Mouse (Mus musculus) liver, embryonic 15.5 days (tissue): ENCODE measurements around the gene Frmpd4. TPM values are rescaled to one million over a fixed set of nuclear protein-coding genes. Genes with fewer than 3 reads are reported as not detected.

Experiments used
- ATAC-seq: fragments of 200-750 bp; cut with Nextera tagmentation; 2 replicates; pipeline ENCODE4 v1.8.0; 2017; ENCODE audit warnings: moderate number of reproducible peaks, mild to moderate bottlenecking, moderate library complexity; ENCODE audit not compliant: insufficient read depth
- H3K27ac ChIP-seq: fragments of 300-500 bp; sonication (generic); replicated peaks from 2 replicates; pipeline ENCODE4 v1.5.1; 2015; ENCODE audit warnings: mild to moderate bottlenecking, inconsistent platforms
- H3K27me3 ChIP-seq: fragments of 300-500 bp; sonication (generic); 2 replicates; pipeline ENCODE4 v1.6.1; 2015; ENCODE audit warnings: mild to moderate bottlenecking, inconsistent platforms
- H3K36me3 ChIP-seq: fragments of 300-500 bp; sonication (generic); replicated peaks from 2 replicates; pipeline ENCODE4 v1.6.1; 2015; ENCODE audit warnings: moderate library complexity, mild to moderate bottlenecking, inconsistent platforms
- H3K4me1 ChIP-seq: fragments of 300-500 bp; sonication (generic); replicated peaks from 2 replicates; pipeline ENCODE4 v1.6.1; 2015; ENCODE audit warnings: inconsistent platforms
- H3K4me2 ChIP-seq: fragments of 300-500 bp; sonication (generic); 2 replicates; pipeline ENCODE4 v1.6.1; 2015; ENCODE audit warnings: moderate library complexity, mild to moderate bottlenecking, inconsistent platforms
- H3K4me3 ChIP-seq: fragments of 300-500 bp; sonication (generic); replicated peaks from 2 replicates; pipeline ENCODE4 v1.5.1; 2015; ENCODE audit warnings: mild to moderate bottlenecking, inconsistent platforms
- H3K9ac ChIP-seq: fragments of 300-500 bp; sonication (generic); 2 replicates; pipeline ENCODE4 v1.6.1; 2015; ENCODE audit warnings: moderate library complexity, mild to moderate bottlenecking, inconsistent platforms
- H3K9me3 ChIP-seq: fragments of 300-500 bp; sonication (generic); replicated peaks from 2 replicates; pipeline ENCODE4 v1.6.1; 2016; ENCODE audit warnings: inconsistent platforms
- WGBS: fragments of 180-500 bp; shearing (Covaris S2); methylation state at CpG from one replicate; pipeline ENCODE4 v1.1.7; 2015; ENCODE audit warnings: mixed read lengths; ENCODE audit not compliant: insufficient replicate concordance; 5-methylcytosine and 5-hydroxymethylcytosine counted together
- polyA plus RNA-seq: library from polyadenylated mRNA; unstranded; fragments of >200 nt; fragmentation: Nextera tagmentation; extraction: Ambion mirVana; gene quantifications from 2 replicates; pipeline ENCODE4 v1.2.1, GENCODE M21; 2015

Gene Frmpd4
- not detected in 2 replicates for polyA plus RNA-seq

DNA sequence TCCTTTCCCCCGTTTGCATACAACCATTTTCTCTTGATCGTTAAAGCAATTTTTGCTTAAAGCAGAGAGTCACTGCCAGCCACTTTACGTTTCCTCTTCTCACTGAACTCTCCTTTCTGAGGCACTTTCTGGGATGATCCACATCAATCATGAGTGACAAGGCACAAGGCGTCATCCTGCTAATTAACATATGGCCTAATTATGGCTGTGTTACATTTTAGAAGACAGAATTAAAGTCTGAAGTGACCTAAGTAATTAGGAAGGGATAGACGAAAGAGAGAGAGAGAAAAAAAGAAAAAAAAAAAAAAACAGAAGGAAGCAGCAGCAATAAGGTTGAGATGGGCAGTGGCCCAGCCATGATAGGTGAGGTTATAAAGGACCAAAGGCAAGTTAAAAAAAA is at the start of gene Frmpd4:
Gene Frmpd4, minus strand, starts transcription at position 101 of the 400 bp plus-strand sequence.
- Histone ChIP-seq H3K9me3 (no peaks in the 10 kb centered on the region), H3K27me3 (no peaks in the 10 kb centered on the region), H3K4me3 (no peak within 1 kb of the TSS), H3K4me2 (no peak within 1 kb of the TSS), H3K9ac (no peak within 1 kb of the TSS), H3K36me3 (no peaks in the 10 kb centered on the region), H3K27ac (no peak within 1 kb of the TSS), H3K4me1 (no peaks in the 10 kb centered on the region)
- no peak for ATAC-seq
- WGBS: 51% methylated on average over 5 of the region's 5 CpGs

- Histone ChIP-seq H3K27me3 (no peaks in the 10 kb centered on the region), H3K4me1 (no peaks in the 10 kb centered on the region), H3K9ac (no peak overlapping the region), H3K27ac (no peak overlapping the region), H3K9me3 (no peaks in the 10 kb centered on the region), H3K4me3 (no peak overlapping the region), H3K4me2 (no peak overlapping the region), H3K36me3 (no peaks in the 10 kb centered on the region)
- WGBS: 61% methylated on average over 5 of the region's 5 CpGs
- ATAC-seq: no peak
These were observed 18.2 kb upstream of the Frmpd4 start for GRCm38 (mm10) chrX:168595193-168595592.

GRCm38 (mm10) chrX:168584303-168584702 is 7.3 kb upstream of the Frmpd4 start:
- H3K27ac ChIP-seq: no peak overlapping the region
- H3K36me3 ChIP-seq: no peaks in the 10 kb centered on the region
- WGBS: 7% methylated on average over 1 of the region's 1 CpGs
- no peaks in the 10 kb centered on the region for H3K4me1 ChIP-seq
- no peak for ATAC-seq
- no peaks in the 10 kb centered on the region for H3K9me3 ChIP-seq
- no peak overlapping the region for H3K9ac ChIP-seq
- no peak overlapping the region for H3K4me3 ChIP-seq
- H3K4me2 ChIP-seq: no peak overlapping the region
- H3K27me3 ChIP-seq: no peaks in the 10 kb centered on the region

GRCm38 (mm10) chrX:168571808-168572207 is 5.2 kb downstream of the Frmpd4 start:
- Histone ChIP-seq H3K27me3 (no peaks in the 10 kb centered on the region), H3K4me1 (no peaks in the 10 kb centered on the region), H3K4me3 (no peak overlapping the region), H3K36me3 (no peaks in the 10 kb centered on the region), H3K9ac (no peak overlapping the region), H3K4me2 (no peak overlapping the region), H3K9me3 (no peaks in the 10 kb centered on the region), H3K27ac (no peak overlapping the region)
- ATAC-seq: no peak
- WGBS: 24% methylated on average over 4 of the region's 4 CpGs

- no peak overlapping the region for H3K9ac ChIP-seq
- H3K9me3 ChIP-seq: no peaks in the 10 kb centered on the region
- no peak overlapping the region for H3K4me2 ChIP-seq
- no peaks in the 10 kb centered on the region for H3K36me3 ChIP-seq
- 59% methylated on average over 5 of the region's 5 CpGs for WGBS
- no peak for ATAC-seq
- no peak overlapping the region for H3K4me3 ChIP-seq
- H3K27me3 ChIP-seq: no peaks in the 10 kb centered on the region
- no peak overlapping the region for H3K27ac ChIP-seq
- no peaks in the 10 kb centered on the region for H3K4me1 ChIP-seq
These were observed 7.8 kb downstream of the Frmpd4 start for GRCm38 (mm10) chrX:168569231-168569630.

DNA sequence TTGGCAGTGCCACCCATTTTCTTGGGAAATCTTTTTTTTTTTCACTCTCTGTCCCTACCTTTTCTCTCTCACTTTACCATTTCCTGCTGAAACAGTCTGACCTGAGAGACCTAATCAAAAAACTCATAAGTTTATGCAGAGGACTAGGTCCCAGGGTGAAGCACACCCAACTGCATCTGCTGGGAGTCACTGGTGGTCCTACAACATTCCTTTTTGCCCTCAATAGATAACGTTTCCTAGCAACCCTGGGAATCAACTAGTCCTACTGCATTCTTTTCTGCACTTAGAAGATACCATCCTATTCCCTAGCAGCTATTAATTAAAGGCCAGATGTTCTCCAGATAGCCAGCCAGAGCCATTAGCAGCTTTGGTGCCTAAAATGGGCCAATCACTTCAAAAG is 71.8 kb downstream of the Frmpd4 start:
- Histone ChIP-seq H3K4me1 (no peaks in the 10 kb centered on the region), H3K9ac (no peak overlapping the region)

DNA sequence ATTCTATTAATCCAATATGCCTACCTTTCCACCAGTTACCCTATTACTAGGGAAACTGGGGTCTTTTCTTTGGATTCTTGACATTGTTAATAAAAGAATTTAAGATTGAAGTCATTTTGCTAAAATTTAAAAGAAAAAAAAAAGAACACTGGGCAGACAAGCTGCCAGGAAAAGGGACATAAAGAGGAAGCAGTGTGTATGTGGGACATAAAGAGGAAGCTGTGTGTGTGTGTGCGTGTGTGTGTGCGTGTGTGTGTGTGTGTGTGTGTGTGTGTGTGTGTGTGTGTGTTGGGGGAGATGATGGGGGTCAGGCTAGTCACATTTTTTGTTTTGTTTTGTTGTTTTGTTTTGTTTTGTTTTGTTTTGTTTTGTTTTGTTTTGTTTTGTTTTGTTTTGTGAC is 121.8 kb downstream of the Frmpd4 start:
- Histone ChIP-seq H3K27me3 (no peaks in the 10 kb centered on the region), H3K36me3 (no peaks in the 10 kb centered on the region), H3K27ac (no peak overlapping the region), H3K9me3 (no peaks in the 10 kb centered on the region), H3K4me2 (no peak overlapping the region), H3K4me1 (no peaks in the 10 kb centered on the region), H3K4me3 (no peak overlapping the region), H3K9ac (no peak overlapping the region)
- WGBS: 44% methylated on average over 2 of the region's 2 CpGs
- ATAC-seq: no peak

More for the DNA sequence above, 71.8 kb downstream of the Frmpd4 start:
- Histone ChIP-seq H3K27ac (no peak overlapping the region), H3K4me3 (no peak overlapping the region), H3K9me3 (no peaks in the 10 kb centered on the region), H3K27me3 (no peaks in the 10 kb centered on the region), H3K4me2 (no peak overlapping the region), H3K36me3 (no peaks in the 10 kb centered on the region)
- no peak for ATAC-seq
- 26% methylated on average over 1 of the region's 1 CpGs for WGBS

- Histone ChIP-seq H3K4me3 (no peak overlapping the region), H3K9me3 (no peaks in the 10 kb centered on the region), H3K9ac (no peak overlapping the region), H3K27me3 (peaks cover 3% of the 10 kb centered on the region; the same call in 1 of the 2 replicates), H3K4me2 (no peak overlapping the region), H3K27ac (no peak overlapping the region), H3K36me3 (no peaks in the 10 kb centered on the region), H3K4me1 (no peaks in the 10 kb centered on the region)
- ATAC-seq: no peak
- 43% methylated on average over 1 of the region's 1 CpGs for WGBS
These were observed 145.8 kb downstream of the Frmpd4 start for GRCm38 (mm10) chrX:168431206-168431605.

DNA sequence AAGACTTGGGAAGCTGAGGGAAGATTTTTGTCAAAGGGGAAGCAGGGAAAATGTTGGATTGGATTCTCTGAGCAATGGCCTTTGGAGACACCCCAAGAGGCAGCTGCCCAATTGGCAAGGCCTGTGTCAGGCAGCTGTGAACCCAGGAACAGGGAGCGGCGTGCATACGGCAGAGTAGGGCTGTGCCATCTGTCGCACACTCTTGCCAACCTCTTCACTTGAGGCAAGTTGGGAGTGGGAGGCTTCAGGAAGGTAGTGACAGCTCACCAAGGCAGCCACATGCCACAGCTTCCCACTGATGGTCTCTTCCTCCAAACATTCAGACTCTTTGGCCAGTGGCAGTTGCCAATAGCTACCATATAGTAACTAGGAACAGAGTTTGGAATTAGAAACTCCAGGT is 147.2 kb downstream of the Frmpd4 start:
- ATAC-seq: no peak
- H3K27ac ChIP-seq: no peak overlapping the region
- no peak overlapping the region for H3K4me2 ChIP-seq
- H3K27me3 ChIP-seq: peaks cover 3% of the 10 kb centered on the region; the same call in 1 of the 2 replicates
- no peak overlapping the region for H3K9ac ChIP-seq
- no peak overlapping the region for H3K4me3 ChIP-seq
- H3K36me3 ChIP-seq: no peaks in the 10 kb centered on the region
- H3K9me3 ChIP-seq: no peaks in the 10 kb centered on the region
- no peaks in the 10 kb centered on the region for H3K4me1 ChIP-seq
- WGBS: 83% methylated on average over 4 of the region's 4 CpGs

GRCm38 (mm10) chrX:168415403-168415802 is 161.6 kb downstream of the Frmpd4 start:
- H3K4me1 ChIP-seq: no peaks in the 10 kb centered on the region
- no peaks in the 10 kb centered on the region for H3K9me3 ChIP-seq
- H3K27ac ChIP-seq: no peak overlapping the region
- H3K9ac ChIP-seq: no peak overlapping the region
- H3K4me3 ChIP-seq: no peak overlapping the region
- no peak overlapping the region for H3K4me2 ChIP-seq
- no peak for ATAC-seq
- H3K36me3 ChIP-seq: no peaks in the 10 kb centered on the region
- 23% methylated on average over 3 of the region's 3 CpGs for WGBS
- H3K27me3 ChIP-seq: no peaks in the 10 kb centered on the region

DNA sequence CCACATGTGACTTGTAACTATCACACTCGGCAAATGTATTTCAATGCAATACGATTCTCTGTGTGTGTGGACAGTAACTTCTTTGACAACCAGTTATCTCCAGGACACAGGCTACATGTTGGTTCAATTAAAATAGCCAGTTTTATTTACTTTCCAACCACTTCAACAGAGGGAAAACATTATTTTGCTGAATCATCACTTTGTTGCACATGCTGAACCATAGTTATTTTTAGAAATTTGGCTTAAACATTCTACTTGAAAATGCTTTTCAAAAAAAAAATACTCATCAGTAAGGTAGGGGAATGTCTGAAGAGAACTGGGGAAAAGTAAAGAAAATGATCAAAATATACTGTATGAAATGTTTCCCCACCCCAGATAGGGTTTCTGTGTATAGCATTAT is 173.5 kb downstream of the Frmpd4 start:
- 52% methylated on average over 2 of the region's 2 CpGs for WGBS
- Histone ChIP-seq H3K36me3 (no peaks in the 10 kb centered on the region), H3K4me3 (no peak overlapping the region), H3K4me1 (no peaks in the 10 kb centered on the region), H3K9ac (no peak overlapping the region), H3K27ac (no peak overlapping the region), H3K9me3 (no peaks in the 10 kb centered on the region), H3K4me2 (no peak overlapping the region), H3K27me3 (no peaks in the 10 kb centered on the region)
- ATAC-seq: no peak

DNA sequence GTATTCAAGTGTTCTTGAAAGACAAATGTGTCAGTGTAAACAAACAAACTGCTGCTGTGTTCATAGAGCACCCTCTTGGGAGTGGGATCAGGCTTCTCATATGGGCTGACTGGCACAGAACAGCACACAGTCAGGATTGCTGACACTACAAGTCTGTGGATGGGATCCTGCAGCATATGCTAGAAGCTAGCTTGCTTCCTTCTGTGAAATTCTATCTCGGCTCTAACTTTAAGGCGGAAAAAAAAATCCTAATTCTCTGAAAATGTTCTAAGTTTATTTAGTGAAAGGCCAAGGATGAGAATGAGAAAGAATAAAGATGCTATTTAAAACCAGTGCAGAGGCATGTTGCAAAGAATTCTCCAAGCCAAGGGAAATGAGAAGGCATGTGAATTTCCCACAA is 226.6 kb downstream of the Frmpd4 start:
- Histone ChIP-seq H3K4me2 (no peak overlapping the region), H3K4me1 (no peaks in the 10 kb centered on the region), H3K9me3 (no peaks in the 10 kb centered on the region), H3K27ac (no peak overlapping the region), H3K4me3 (no peak overlapping the region), H3K27me3 (peaks cover 5% of the 10 kb centered on the region; the same call in 1 of the 2 replicates), H3K9ac (no peak overlapping the region), H3K36me3 (no peaks in the 10 kb centered on the region)
- 78% methylated on average over 2 of the region's 2 CpGs for WGBS
- ATAC-seq: no peak
